Mouse (Mus musculus): Measurements from ENCODE around the gene Grid1. TPM values are rescaled to one million over a fixed set of nuclear protein-coding genes. Genes with fewer than 3 reads are reported as not detected.
A peak's percentile ranks its signal among the peaks of the same experiment; 100 is the strongest.

The Grid1 gene
- total and polyA plus RNA-seq, 3 experiments, result 0.04 TPM; not detected in 2

- H3K9ac ChIP-seq (ENCODE audit: low read depth, low read length), result no peak overlapping the region
- no peak for DNase-seq
- 72% methylated on average over 6 of the region's 6 CpGs for WGBS
- H3K4me3 ChIP-seq, result no peak overlapping the region
- no peak for TF ChIP-seq EP300 (IDR thresholded peaks at IDR 0.05; ENCODE audit: insufficient read depth, low read depth, low read length)
- no peak for TF ChIP-seq POLR2A (IDR thresholded peaks at IDR 0.05; ENCODE audit: insufficient read depth, low read depth, low read length)
- TF ChIP-seq CTCF (IDR thresholded peaks at IDR 0.05), result no peak
- intact Hi-C loops (cut with DNase I), result no loop called here
- no peaks in the 10 kb centered on the region for H3K4me1 ChIP-seq (ENCODE audit: control insufficient read depth, insufficient read depth, low read length)
- H3K27me3 ChIP-seq (ENCODE audit: control insufficient read depth, insufficient read depth, low read length), result no peaks in the 10 kb centered on the region
- H3K36me3 ChIP-seq (ENCODE audit: control insufficient read depth, insufficient read depth, low read length), result no peaks in the 10 kb centered on the region
- H3K79me2 ChIP-seq (replicated peaks; ENCODE audit: control insufficient read depth, insufficient read depth, low read length), result no peaks in the 10 kb centered on the region
- no peak overlapping the region for H3K27ac ChIP-seq
These were observed 273.8 kb downstream of the Grid1 start for GRCm38 (mm10) chr14:35093561-35094186.

- H3K79me2 ChIP-seq (replicated peaks; ENCODE audit: control insufficient read depth, insufficient read depth, low read length), result no peaks in the 10 kb centered on the region
- H3K4me3 ChIP-seq, result no peak overlapping the region
- H3K4me1 ChIP-seq (ENCODE audit: control insufficient read depth, insufficient read depth, low read length), result no peaks in the 10 kb centered on the region
- no peaks in the 10 kb centered on the region for H3K36me3 ChIP-seq (ENCODE audit: control insufficient read depth, insufficient read depth, low read length)
- intact Hi-C loops (cut with DNase I), result no loop called here
- H3K9ac ChIP-seq (ENCODE audit: low read depth, low read length), result no peak overlapping the region
- H3K27me3 ChIP-seq (ENCODE audit: control insufficient read depth, insufficient read depth, low read length), result no peaks in the 10 kb centered on the region
- no peak for DNase-seq
- 19% methylated on average over 9 of the region's 9 CpGs for WGBS
- H3K27ac ChIP-seq, result no peak overlapping the region
- TF ChIP-seq CTCF (IDR thresholded peaks at IDR 0.05) (no peak), EP300 (IDR thresholded peaks at IDR 0.05; ENCODE audit: insufficient read depth, low read depth, low read length) (no peak), POLR2A (IDR thresholded peaks at IDR 0.05; ENCODE audit: insufficient read depth, low read depth, low read length) (no peak)
These were observed 275.7 kb downstream of the Grid1 start for GRCm38 (mm10) chr14:35095506-35096059.

- DNase-seq, result peak in 1 of 2 experiments; percentile 9
- H3K4me1 ChIP-seq (ENCODE audit: control insufficient read depth, insufficient read depth, low read length), result no peaks in the 10 kb centered on the region
- TF ChIP-seq POLR2A (IDR thresholded peaks at IDR 0.05; ENCODE audit: insufficient read depth, low read depth, low read length) (no peak), EP300 (IDR thresholded peaks at IDR 0.05; ENCODE audit: insufficient read depth, low read depth, low read length) (no peak), CTCF (IDR thresholded peaks at IDR 0.05) (no peak)
- H3K27me3 ChIP-seq (ENCODE audit: control insufficient read depth, insufficient read depth, low read length), result no peaks in the 10 kb centered on the region
- H3K79me2 ChIP-seq (replicated peaks; ENCODE audit: control insufficient read depth, insufficient read depth, low read length), result no peaks in the 10 kb centered on the region
- no peak overlapping the region for H3K27ac ChIP-seq
- H3K4me3 ChIP-seq, result no peak overlapping the region
- WGBS, result 25% methylated on average over 4 of the region's 4 CpGs
- no peaks in the 10 kb centered on the region for H3K36me3 ChIP-seq (ENCODE audit: control insufficient read depth, insufficient read depth, low read length)
- intact Hi-C loops (cut with DNase I), result no loop called here
- H3K9ac ChIP-seq (ENCODE audit: low read depth, low read length), result no peak overlapping the region
These were observed 276.2 kb downstream of the Grid1 start for GRCm38 (mm10) chr14:35096085-35096484.

- H3K36me3 ChIP-seq (ENCODE audit: control insufficient read depth, insufficient read depth, low read length), result no peaks in the 10 kb centered on the region
- no peak overlapping the region for H3K4me3 ChIP-seq
- no peaks in the 10 kb centered on the region for H3K27me3 ChIP-seq (ENCODE audit: control insufficient read depth, insufficient read depth, low read length)
These were observed 277.3 kb downstream of the Grid1 start for GRCm38 (mm10) chr14:35097166-35097565.

GRCm38 (mm10) chr14:35103639-35104210 is 283.8 kb downstream of the Grid1 start:
- WGBS, result 85% methylated on average over 5 of the region's 5 CpGs
- intact Hi-C loops (cut with DNase I), result no loop called here
- no peaks in the 10 kb centered on the region for H3K27me3 ChIP-seq (ENCODE audit: control insufficient read depth, insufficient read depth, low read length)
- DNase-seq, result no peak
- no peak overlapping the region for H3K4me3 ChIP-seq
- H3K4me1 ChIP-seq (ENCODE audit: control insufficient read depth, insufficient read depth, low read length), result no peaks in the 10 kb centered on the region
- no peaks in the 10 kb centered on the region for H3K36me3 ChIP-seq (ENCODE audit: control insufficient read depth, insufficient read depth, low read length)
- TF ChIP-seq POLR2A (IDR thresholded peaks at IDR 0.05; ENCODE audit: insufficient read depth, low read depth, low read length) (no peak), EP300 (IDR thresholded peaks at IDR 0.05; ENCODE audit: insufficient read depth, low read depth, low read length) (no peak), CTCF (IDR thresholded peaks at IDR 0.05) (no peak)
- H3K79me2 ChIP-seq (replicated peaks; ENCODE audit: control insufficient read depth, insufficient read depth, low read length), result no peaks in the 10 kb centered on the region
- H3K9ac ChIP-seq (ENCODE audit: low read depth, low read length), result no peak overlapping the region
- no peak overlapping the region for H3K27ac ChIP-seq

More at GRCm38 (mm10) chr14:35097166-35097565, 277.3 kb downstream of the Grid1 start:
- intact Hi-C loops (cut with DNase I), result no loop called here
- Histone ChIP-seq H3K27ac (no peak overlapping the region), H3K79me2 (replicated peaks; ENCODE audit: control insufficient read depth, insufficient read depth, low read length) (no peaks in the 10 kb centered on the region), H3K9ac (ENCODE audit: low read depth, low read length) (no peak overlapping the region), H3K4me1 (ENCODE audit: control insufficient read depth, insufficient read depth, low read length) (no peaks in the 10 kb centered on the region)
- TF ChIP-seq POLR2A (IDR thresholded peaks at IDR 0.05; ENCODE audit: insufficient read depth, low read depth, low read length) (no peak), CTCF (IDR thresholded peaks at IDR 0.05) (no peak), EP300 (IDR thresholded peaks at IDR 0.05; ENCODE audit: insufficient read depth, low read depth, low read length) (no peak)
- WGBS, result 78% methylated on average over 5 of the region's 5 CpGs
- no peak for DNase-seq

GRCm38 (mm10) chr14:35107596-35107995 is 287.7 kb downstream of the Grid1 start:
- Histone ChIP-seq H3K79me2 (replicated peaks; ENCODE audit: control insufficient read depth, insufficient read depth, low read length) (no peaks in the 10 kb centered on the region), H3K4me3 (no peak overlapping the region), H3K4me1 (ENCODE audit: control insufficient read depth, insufficient read depth, low read length) (no peaks in the 10 kb centered on the region), H3K9ac (ENCODE audit: low read depth, low read length) (no peak overlapping the region), H3K27ac (no peak overlapping the region), H3K36me3 (ENCODE audit: control insufficient read depth, insufficient read depth, low read length) (no peaks in the 10 kb centered on the region), H3K27me3 (ENCODE audit: control insufficient read depth, insufficient read depth, low read length) (no peaks in the 10 kb centered on the region)
- DNase-seq, result no peak
- 74% methylated on average over 3 of the region's 3 CpGs for WGBS
- intact Hi-C loops (cut with DNase I), result no loop called here
- TF ChIP-seq EP300 (IDR thresholded peaks at IDR 0.05; ENCODE audit: insufficient read depth, low read depth, low read length) (no peak), CTCF (IDR thresholded peaks at IDR 0.05) (no peak), POLR2A (IDR thresholded peaks at IDR 0.05; ENCODE audit: insufficient read depth, low read depth, low read length) (no peak)
